In genomic region chr11:50114329-50114728, GRCm38 (mm10) we compare ENCODE assay signal across 8 mouse cellular contexts. TPM values are rescaled to one million over a fixed set of nuclear protein-coding genes. Genes with fewer than 3 reads are reported as not detected.
DNase-seq lines count a peak whose midpoint lies in the region; ATAC-seq and TF ChIP-seq lines count a peak whose summit lies in the region.

No protein-coding gene starts in this region.

- H3K36me3 ChIP-seq in E14TG2a.4 (ENCODE audit: insufficient read depth, low read length) = no peaks in the 10 kb centered on the region
- peaks cover 12% of the 10 kb centered on the region for H3K36me3 ChIP-seq in forebrain, embryonic 14.5 days (ENCODE audit: control insufficient read depth, insufficient read depth, low read length)
- H3K36me3 ChIP-seq in liver, embryonic 12.5 days = no peaks in the 10 kb centered on the region
- H3K36me3 ChIP-seq in neural tube, embryonic 12.5 days = peaks cover 7% of the 10 kb centered on the region; the same call in 1 of the 2 replicates

- peak; percentile 40 for DNase-seq in 3134 (ENCODE audit: extremely low read depth, insufficient read length, low spot score)
- DNase-seq in c-Kit-positive CD71-positive TER-119-negative erythroid progenitor cells, embryonic 14.5 days (ENCODE audit: low read depth) = peak; percentile 75
- DNase-seq in forebrain, embryonic 14.5 days (ENCODE audit: low spot score) = peak; percentile 62
- DNase-seq in thymus, postnatal 14 days = peak; percentile 90

- no peak overlapping the region for H3K27ac ChIP-seq in forebrain, embryonic 14.5 days (ENCODE audit: low read depth, low read length)
- H3K27ac ChIP-seq in liver, embryonic 12.5 days = no peak overlapping the region
- no peak overlapping the region for H3K27ac ChIP-seq in neural tube, embryonic 12.5 days

- H3K9me3 ChIP-seq in E14TG2a.4 (ENCODE audit: low read length) = no peaks in the 10 kb centered on the region
- H3K9me3 ChIP-seq in forebrain, embryonic 14.5 days (replicated peaks; ENCODE audit: control insufficient read depth, low read length) = no peaks in the 10 kb centered on the region
- H3K9me3 ChIP-seq in liver, embryonic 12.5 days (replicated peaks) = no peaks in the 10 kb centered on the region
- no peaks in the 10 kb centered on the region for H3K9me3 ChIP-seq in neural tube, embryonic 12.5 days

- peak; percentile 75; the same call in 1 of the 2 replicates for ATAC-seq in forebrain, embryonic 14.5 days
- peak; percentile 72 for ATAC-seq in inflammation-experienced regulatory T-cells, adult 6 months
- peak; percentile 60 for ATAC-seq in liver, embryonic 12.5 days
- peak; percentile 41 for ATAC-seq in neural tube, embryonic 12.5 days (ENCODE audit: low FRiP score, low read depth)

- H3K4me3 ChIP-seq in E14TG2a.4 (replicated peaks; ENCODE audit: low read length) = no peak overlapping the region
- H3K4me3 ChIP-seq in forebrain, embryonic 14.5 days (ENCODE audit: low read depth, low read length) = no peak overlapping the region
- no peak overlapping the region for H3K4me3 ChIP-seq in liver, embryonic 12.5 days
- H3K4me3 ChIP-seq in neural tube, embryonic 12.5 days = no peak overlapping the region

- H3K9ac ChIP-seq in forebrain, embryonic 14.5 days (ENCODE audit: low read length) = no peak overlapping the region
- no peak overlapping the region for H3K9ac ChIP-seq in liver, embryonic 12.5 days
- no peak overlapping the region for H3K9ac ChIP-seq in neural tube, embryonic 12.5 days

- H3K27me3 ChIP-seq in E14TG2a.4 (ENCODE audit: insufficient read depth, low read length) = no peaks in the 10 kb centered on the region
- no peaks in the 10 kb centered on the region for H3K27me3 ChIP-seq in forebrain, embryonic 14.5 days (replicated peaks; ENCODE audit: control insufficient read depth, insufficient read depth, low read length)
- H3K27me3 ChIP-seq in liver, embryonic 12.5 days (replicated peaks) = no peaks in the 10 kb centered on the region
- H3K27me3 ChIP-seq in neural tube, embryonic 12.5 days (replicated peaks) = no peaks in the 10 kb centered on the region

- H3K4me1 ChIP-seq in E14TG2a.4 (replicated peaks; ENCODE audit: low read depth, low read length) = no peaks in the 10 kb centered on the region
- H3K4me1 ChIP-seq in forebrain, embryonic 14.5 days (ENCODE audit: control insufficient read depth, insufficient read depth, low read length) = no peaks in the 10 kb centered on the region
- H3K4me1 ChIP-seq in liver, embryonic 12.5 days = 0 out of 2 replicates have a peak, but pooled peaks cover 2% of the 10 kb centered on the region
- H3K4me1 ChIP-seq in neural tube, embryonic 12.5 days = no peaks in the 10 kb centered on the region

- peak; percentile 93 for TF ChIP-seq CTCF in E14TG2a.4 (conservative IDR thresholded peaks at IDR 0.05; ENCODE audit: low read length)

- WGBS in forebrain, embryonic 14.5 days = 15% methylated on average over 5 of the region's 5 CpGs
- 5% methylated on average over 5 of the region's 5 CpGs for WGBS in liver, embryonic 12.5 days (ENCODE audit: insufficient replicate concordance)
- 16% methylated on average over 5 of the region's 5 CpGs for WGBS in neural tube, embryonic 12.5 days

- H3K4me2 ChIP-seq in forebrain, embryonic 14.5 days (ENCODE audit: low read length) = no peak overlapping the region
- no peak overlapping the region for H3K4me2 ChIP-seq in liver, embryonic 12.5 days
- no peak overlapping the region for H3K4me2 ChIP-seq in neural tube, embryonic 12.5 days (replicated peaks)

RNA-seq across cellular contexts. Expression of gene Tbc1d9b, which starts 16.9 kb away (rescaled TPM):
- 23.3 and 28.3 TPM in 2 replicates for polyA plus RNA-seq in forebrain, embryonic 14.5 days (2014; fragmentation: Nextera tagmentation; extraction: Ambion mirVana)
- polyA plus RNA-seq in inflammation-experienced regulatory T-cells, adult 6 months (2017; shearing (Covaris generic)) = 10 to 100 TPM; 18.4 to 23.5 (median 20.9) TPM
- 20.2 and 20.3 TPM in 2 replicates for polyA plus RNA-seq in liver, embryonic 12.5 days (2016; fragmentation: Nextera tagmentation; extraction: Ambion mirVana)
- polyA plus RNA-seq in neural tube, embryonic 12.5 days (2016; fragmentation: Nextera tagmentation; extraction: Ambion mirVana) = 39.8 and 47.3 TPM in 2 replicates

RNA-seq across cellular contexts. Expression of gene Mrnip, which starts 59.9 kb away (rescaled TPM):
- polyA plus RNA-seq in forebrain, embryonic 14.5 days (2014; fragmentation: Nextera tagmentation; extraction: Ambion mirVana) = 34.5 and 41.5 TPM in 2 replicates
- 10 to 100 TPM; 11.1 to 14.0 (median 12.5) TPM for polyA plus RNA-seq in inflammation-experienced regulatory T-cells, adult 6 months (2017; shearing (Covaris generic))
- polyA plus RNA-seq in liver, embryonic 12.5 days (2016; fragmentation: Nextera tagmentation; extraction: Ambion mirVana) = 8.6 and 8.7 TPM in 2 replicates
- polyA plus RNA-seq in neural tube, embryonic 12.5 days (2016; fragmentation: Nextera tagmentation; extraction: Ambion mirVana) = 22.4 and 25.4 TPM in 2 replicates

Comparison
In these comparisons a context has a peak if more than half of its experiments do, and no peak if none do; other contexts are left out.
1. DNase-seq: peak in every context shown above with its lines; median percentile 90 in thymus, postnatal 14 days; 75 in c-Kit-positive CD71-positive TER-119-negative erythroid progenitor cells, embryonic 14.5 days; 62 in forebrain, embryonic 14.5 days; 40 in 3134.